Mouse (Mus musculus) mouse trophoblast stem cell (cell line): ENCODE measurements around the gene Tcfl5.

Source experiments
- in situ Hi-C, 2 experiments: fragments of 300-500 bp; cut with MseI, MboI; formaldehyde crosslinking; loops; 2 replicates in 1 of 2; 3 replicates in 1 of 2; pipeline ENCODE4 v1.15.1; 2025

The Tcfl5 gene

GRCm38 (mm10) chr2:180598157-180598705 lies 44.3 kb downstream of the Tcfl5 start:
- in situ Hi-C loops = no loop called here

GRCm38 (mm10) chr2:180597490-180597889 lies 45.0 kb downstream of the Tcfl5 start, which contains the start of gene Col9a3:
TSS of gene Col9a3 (plus strand) at chr2:180597790.
- in situ Hi-C loops = no loop called here

- in situ Hi-C loops = no loop called here
Observed at GRCm38 (mm10) chr2:180589123-180589831, 53.2 kb downstream of the Tcfl5 start, which contains the start of gene Ogfr. TSS of gene Ogfr (plus strand) at chr2:180589245.

GRCm38 (mm10) chr2:180588736-180589122 lies 53.8 kb downstream of the Tcfl5 start:
- in situ Hi-C loops = no loop called here

GRCm38 (mm10) chr2:180583154-180583507 lies 59.4 kb downstream of the Tcfl5 start:
- in situ Hi-C loops = no loop called here

GRCm38 (mm10) chr2:180582481-180583153 lies 59.9 kb downstream of the Tcfl5 start:
- in situ Hi-C loops = no loop called here

GRCm38 (mm10) chr2:180581002-180581401 lies 61.5 kb downstream of the Tcfl5 start, which contains the start of gene Mrgbp:
TSS of gene Mrgbp (plus strand) at chr2:180581304.
- in situ Hi-C loops = no loop called here

GRCm38 (mm10) chr2:180578686-180579085 lies 63.8 kb downstream of the Tcfl5 start:
- in situ Hi-C loops = loop anchor here (5.0 kb wide), 1 partner anchor 106 kb away; no protein-coding TSS in a partner anchor

- in situ Hi-C loops = loop anchor here (5.0 kb wide), 1 partner anchor 104 kb away; no protein-coding TSS in a partner anchor
Observed at GRCm38 (mm10) chr2:180576482-180576881, 66.0 kb downstream of the Tcfl5 start.
